Mouse (Mus musculus): ENCODE data around the gene Cttn. TPM values are rescaled to one million over a fixed set of nuclear protein-coding genes. Genes with fewer than 3 reads are reported as not detected.

Cttn gene
- polyA plus RNA-seq, 1 experiment from 2014 or later: 144 TPM

DNA sequence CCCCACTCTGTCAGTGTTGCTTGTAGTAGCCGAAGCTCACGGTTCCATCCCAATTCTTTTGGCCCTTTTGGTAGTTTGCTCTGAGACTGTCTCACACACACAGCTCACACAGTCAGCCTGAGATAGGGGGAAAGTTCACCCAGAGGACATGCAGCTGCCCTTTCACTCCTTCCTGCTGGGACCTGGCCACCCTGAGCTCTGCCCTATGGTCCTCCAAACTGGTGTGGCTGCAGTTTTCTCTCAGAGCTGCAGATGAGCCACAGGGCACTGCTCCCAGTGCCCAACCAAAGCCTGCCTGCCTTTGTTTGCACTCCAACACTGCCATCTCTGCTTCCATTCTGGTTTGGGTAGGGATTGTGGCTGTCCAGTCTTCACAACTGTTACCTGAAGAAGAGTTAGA is 81.1 kb downstream of the Cttn start:
- Histone ChIP-seq H3K9ac (replicated peaks; ENCODE audit: low read depth, low read length) (no peak overlapping the region), H3K4me3 (ENCODE audit: low read depth, low read length) (no peak overlapping the region), H3K27ac (ENCODE audit: low read depth, low read length) (no peak overlapping the region), H3K9me3 (ENCODE audit: control insufficient read depth, low read length) (no peaks in the 10 kb centered on the region), H3K27me3 (ENCODE audit: control insufficient read depth, insufficient read depth, low read length) (no peaks in the 10 kb centered on the region), H3K4me2 (ENCODE audit: low read depth, low read length) (no peak overlapping the region), H3K36me3 (ENCODE audit: control insufficient read depth, insufficient read depth, low read length) (no peaks in the 10 kb centered on the region), H3K4me1 (ENCODE audit: control insufficient read depth, insufficient read depth, low read length) (no peaks in the 10 kb centered on the region)
- 88% methylated on average over 2 of the region's 2 CpGs for WGBS
- ATAC-seq (ENCODE audit: low read depth): no peak

DNA sequence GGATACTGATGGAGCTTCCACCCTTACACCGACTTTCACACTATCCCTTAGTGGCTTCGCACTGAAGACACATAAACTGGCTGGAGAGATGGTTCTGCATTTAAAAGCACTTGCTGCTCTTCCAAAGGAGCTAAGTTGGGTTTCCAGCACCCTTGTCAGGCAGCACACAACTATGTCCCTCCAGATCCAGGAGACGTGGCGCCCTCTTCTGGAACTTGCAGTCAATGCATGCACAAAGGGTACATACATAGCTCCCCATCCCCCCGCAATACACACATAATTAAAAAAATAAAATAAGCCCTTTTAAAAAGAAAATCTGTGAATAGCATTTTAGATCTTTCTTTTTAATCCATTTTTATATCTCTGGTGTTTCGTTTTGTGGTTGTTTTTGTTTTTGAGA is 83.3 kb downstream of the Cttn start:
- WGBS: 94% methylated on average over 6 of the region's 6 CpGs
- H3K9ac ChIP-seq (replicated peaks; ENCODE audit: low read depth, low read length): no peak overlapping the region
- no peak overlapping the region for H3K4me3 ChIP-seq (ENCODE audit: low read depth, low read length)
- no peaks in the 10 kb centered on the region for H3K9me3 ChIP-seq (ENCODE audit: control insufficient read depth, low read length)
- H3K4me2 ChIP-seq (ENCODE audit: low read depth, low read length): no peak overlapping the region
- no peak overlapping the region for H3K27ac ChIP-seq (ENCODE audit: low read depth, low read length)
- H3K4me1 ChIP-seq (ENCODE audit: control insufficient read depth, insufficient read depth, low read length): no peaks in the 10 kb centered on the region
- no peaks in the 10 kb centered on the region for H3K27me3 ChIP-seq (ENCODE audit: control insufficient read depth, insufficient read depth, low read length)
- ATAC-seq (ENCODE audit: low read depth): no peak
- H3K36me3 ChIP-seq (ENCODE audit: control insufficient read depth, insufficient read depth, low read length): no peaks in the 10 kb centered on the region

Other genes with a start within 250 kb of the Cttn start
- gene Ppfia1, start 82.7 kb upstream of the Cttn start, polyA plus RNA-seq (2014; fragmentation: Nextera tagmentation; extraction: Ambion mirVana): 30.9 and 32.6 TPM in 2 replicates
- gene Fadd, start 111.5 kb upstream of the Cttn start, polyA plus RNA-seq (2014; fragmentation: Nextera tagmentation; extraction: Ambion mirVana): 4.6 and 4.8 TPM in 2 replicates